Mouse (Mus musculus) heart, embryonic 14.5 days (tissue): ENCODE measurements at regions not wholly inside any gene's neighbourhood (a gene's known extent, or its start where the extent isn't known, plus 50 kb on each side); places are given as distances from the start of the nearest gene placed in this dataset.

Source experiments
- ATAC-seq: fragments of 200-750 bp; cut with Nextera tagmentation; 2 replicates; pipeline ENCODE4 v1.8.0; 2017; ENCODE audit warnings: low read depth, moderate TSS enrichment; ENCODE audit not compliant: insufficient number of reproducible peaks, insufficient read depth, low FRiP score
- H3K27ac ChIP-seq, 2 experiments: fragments of 200-500 bp in 1 of 2; fragments of 300-500 bp in 1 of 2; sonication (generic) in 1 of 2; replicated peaks in 1 of 2; 2 replicates each; pipeline ENCODE4 v1.5.1; 2012 to 2014; ENCODE audit warnings: low read depth in 2 of 2, low read length in 2 of 2, control low read depth in 1 of 2, mild to moderate bottlenecking in 1 of 2, mixed read lengths in 1 of 2; ENCODE audit not compliant: control insufficient read depth in 1 of 2, insufficient read depth in 1 of 2
- H3K27me3 ChIP-seq: fragments of 300-500 bp; sonication (generic); 2 replicates; pipeline ENCODE4 v1.6.1; 2014; ENCODE audit warnings: mild to moderate bottlenecking, low read length, control low read depth; ENCODE audit not compliant: control insufficient read depth, insufficient read depth
- H3K36me3 ChIP-seq: fragments of 300-500 bp; sonication (generic); 2 replicates; pipeline ENCODE4 v1.6.1; 2014; ENCODE audit warnings: mild to moderate bottlenecking, control low read depth, low read length, mixed read lengths; ENCODE audit not compliant: control insufficient read depth, insufficient read depth
- H3K4me1 ChIP-seq, 2 experiments: fragments of 200-500 bp in 1 of 2; fragments of 300-500 bp in 1 of 2; sonication (generic) in 1 of 2; 2 replicates each; pipeline ENCODE4 v1.6.1; 2012 to 2014; ENCODE audit warnings: low read length in 2 of 2, control low read depth in 1 of 2, mixed read lengths in 1 of 2; ENCODE audit not compliant: control insufficient read depth in 2 of 2, insufficient read depth in 2 of 2
- H3K4me2 ChIP-seq: fragments of 300-500 bp; sonication (generic); 2 replicates; pipeline ENCODE4 v1.6.1; 2014; ENCODE audit warnings: mild to moderate bottlenecking, low read length
- H3K4me3 ChIP-seq, 2 experiments: fragments of 200-500 bp in 1 of 2; fragments of 300-500 bp in 1 of 2; sonication (generic) in 1 of 2; 2 replicates each; pipeline ENCODE4 v1.5.1; 2012 to 2014; ENCODE audit warnings: low read length in 2 of 2, mild to moderate bottlenecking in 2 of 2, control low read depth in 1 of 2, low read depth in 1 of 2, moderate library complexity in 1 of 2; ENCODE audit not compliant: control insufficient read depth in 1 of 2, insufficient read depth in 1 of 2
- H3K9ac ChIP-seq: fragments of 300-500 bp; sonication (generic); 2 replicates; pipeline ENCODE4 v1.6.1; 2014; ENCODE audit warnings: mild to moderate bottlenecking, low read length
- H3K9me3 ChIP-seq: fragments of 300-500 bp; sonication (generic); 2 replicates; pipeline ENCODE4 v1.6.1; 2016; ENCODE audit warnings: low read length, control low read depth; ENCODE audit not compliant: control insufficient read depth
- WGBS: fragments of 180-500 bp; shearing (Covaris S2); extraction: QIAGEN DNeasy Blood & Tissue Kit; methylation state at CpG from one replicate; pipeline ENCODE4 v1.1.7; 2014; 5-methylcytosine and 5-hydroxymethylcytosine counted together

GRCm38 (mm10) chr8:92147672-92148071 lies 209.8 kb upstream of the Irx5 start:
- no peaks in the 10 kb centered on the region for H3K27me3 ChIP-seq

GRCm38 (mm10) chr8:92137091-92137882 lies 220.1 kb upstream of the Irx5 start:
- ATAC-seq, result peak; percentile 38; the same call in 1 of the 2 replicates
- Histone ChIP-seq H3K4me1 (peaks cover 7% of the 10 kb centered on the region in 2 experiments; a peak in 3 of 4 replicates), H3K9me3 (no peaks in the 10 kb centered on the region; the same call in 1 of the 2 replicates), H3K4me2 (peak overlapping the region; percentile 9; the same call in 1 of the 2 replicates), H3K36me3 (no peaks in the 10 kb centered on the region), H3K27me3 (no peaks in the 10 kb centered on the region), H3K4me3 (no peak overlapping the region), H3K9ac (no peak overlapping the region), H3K27ac (peak overlapping the region; percentile 53 to 56; a peak in 3 of 4 replicates)
- WGBS, result 30% methylated on average over 16 of the region's 17 CpGs

More at GRCm38 (mm10) chr8:92147672-92148071, 209.8 kb upstream of the Irx5 start:
- no peaks in the 10 kb centered on the region for H3K4me1 ChIP-seq
- no peak overlapping the region for H3K27ac ChIP-seq
- no peaks in the 10 kb centered on the region for H3K36me3 ChIP-seq
- no peak overlapping the region for H3K4me3 ChIP-seq
- H3K9me3 ChIP-seq, result no peaks in the 10 kb centered on the region; the same call in 1 of the 2 replicates
- no peak for ATAC-seq
- no peak overlapping the region for H3K4me2 ChIP-seq
- WGBS, result 77% methylated on average over 3 of the region's 3 CpGs
- no peak overlapping the region for H3K9ac ChIP-seq

GRCm38 (mm10) chr8:92136413-92136812 lies 221.0 kb upstream of the Irx5 start:
- no peak overlapping the region for H3K9ac ChIP-seq
- WGBS, result 22% methylated on average over 13 of the region's 13 CpGs
- H3K4me2 ChIP-seq, result no peak overlapping the region
- peaks cover 7% of the 10 kb centered on the region in 2 experiments; a peak in 3 of 4 replicates for H3K4me1 ChIP-seq
- no peak overlapping the region for H3K27ac ChIP-seq
- H3K9me3 ChIP-seq, result no peaks in the 10 kb centered on the region; the same call in 1 of the 2 replicates
- H3K27me3 ChIP-seq, result no peaks in the 10 kb centered on the region
- no peak for ATAC-seq
- H3K36me3 ChIP-seq, result no peaks in the 10 kb centered on the region
- H3K4me3 ChIP-seq, result no peak overlapping the region

- H3K27me3 ChIP-seq, result no peaks in the 10 kb centered on the region
- H3K4me1 ChIP-seq, result peaks cover 7% of the 10 kb centered on the region in 2 experiments; a peak in 3 of 4 replicates
- no peak overlapping the region for H3K4me3 ChIP-seq
- no peak overlapping the region for H3K27ac ChIP-seq
- no peak for ATAC-seq
- H3K9me3 ChIP-seq, result no peaks in the 10 kb centered on the region
- H3K9ac ChIP-seq, result no peak overlapping the region
- no peak overlapping the region for H3K4me2 ChIP-seq
- no peaks in the 10 kb centered on the region for H3K36me3 ChIP-seq
- WGBS, result 28% methylated on average over 5 of the region's 5 CpGs
Observed at GRCm38 (mm10) chr8:92134434-92134833, 223.0 kb upstream of the Irx5 start.

GRCm38 (mm10) chr8:92133484-92134406 lies 223.7 kb upstream of the Irx5 start:
- WGBS, result 33% methylated on average over 24 of the region's 24 CpGs
- Histone ChIP-seq H3K4me3 (no peak overlapping the region), H3K4me1 (peaks cover 7 to 13% of the 10 kb centered on the region in 2 experiments; a peak in 3 of 4 replicates), H3K9me3 (no peaks in the 10 kb centered on the region), H3K36me3 (no peaks in the 10 kb centered on the region), H3K4me2 (no peak overlapping the region), H3K27me3 (no peaks in the 10 kb centered on the region), H3K9ac (no peak overlapping the region), H3K27ac (no peak overlapping the region)
- no peak for ATAC-seq

GRCm38 (mm10) chr8:92132949-92133348 lies 224.5 kb upstream of the Irx5 start:
- Histone ChIP-seq H3K9ac (no peak overlapping the region), H3K27me3 (no peaks in the 10 kb centered on the region), H3K27ac (no peak overlapping the region), H3K4me1 (peaks cover 7 to 17% of the 10 kb centered on the region in 2 experiments; a peak in 3 of 4 replicates), H3K4me3 (no peak overlapping the region), H3K9me3 (no peaks in the 10 kb centered on the region), H3K4me2 (no peak overlapping the region), H3K36me3 (no peaks in the 10 kb centered on the region)
- ATAC-seq, result no peak
- 74% methylated on average over 4 of the region's 4 CpGs for WGBS

GRCm38 (mm10) chr8:92132526-92132925 lies 224.9 kb upstream of the Irx5 start:
- H3K9me3 ChIP-seq, result no peaks in the 10 kb centered on the region
- no peak overlapping the region for H3K9ac ChIP-seq
- 85% methylated on average over 5 of the region's 5 CpGs for WGBS
- H3K27ac ChIP-seq, result no peak overlapping the region
- peaks cover 7 to 17% of the 10 kb centered on the region in 2 experiments for H3K4me1 ChIP-seq
- H3K4me3 ChIP-seq, result no peak overlapping the region
- ATAC-seq, result no peak
- no peaks in the 10 kb centered on the region for H3K27me3 ChIP-seq
- H3K4me2 ChIP-seq, result no peak overlapping the region
- no peaks in the 10 kb centered on the region for H3K36me3 ChIP-seq
